ENCODE assay signal across 8 mouse cellular contexts in genomic region chr4:118409142-118409900, GRCm38 (mm10). TPM values are rescaled to one million over a fixed set of nuclear protein-coding genes. Genes with fewer than 3 reads are reported as not detected.
A peak's percentile ranks its signal among the peaks of the same experiment; 100 is the strongest.
DNase-seq lines count a peak whose midpoint lies in the region; ATAC-seq lines count a peak whose summit lies in the region.

Szt2 (minus strand) TSS chr4:118409273.
Med8 (plus strand) TSS chr4:118409337.

- H3K27ac ChIP-seq in heart, embryonic 13.5 days (replicated peaks) = peak within 1 kb of the TSS; percentile 70
- H3K27ac ChIP-seq in liver, embryonic 12.5 days = peak within 1 kb of the TSS; percentile 79
- H3K27ac ChIP-seq in stomach, embryonic 15.5 days = peak within 1 kb of the TSS; percentile 72; the same call in 1 of the 2 replicates

- H3K4me3 ChIP-seq in heart, embryonic 13.5 days = peak within 1 kb of the TSS; percentile 80
- H3K4me3 ChIP-seq in liver, embryonic 12.5 days = peak within 1 kb of the TSS; percentile 93
- H3K4me3 ChIP-seq in stomach, embryonic 15.5 days (replicated peaks) = peak within 1 kb of the TSS; percentile 67

- ATAC-seq in erythroid progenitor cell, adult 5-6 weeks (replicated peaks; ENCODE audit: low FRiP score, poor library complexity, severe bottlenecking) = peak; percentile 100
- ATAC-seq in heart, embryonic 13.5 days (ENCODE audit: extremely low read depth, insufficient number of reproducible peaks, low FRiP score, low TSS enrichment) = peak; percentile 91
- peak; percentile 97 for ATAC-seq in liver, embryonic 12.5 days
- peak; percentile 92 for ATAC-seq in stomach, embryonic 15.5 days (ENCODE audit: insufficient read depth, low FRiP score, low read depth)

- H3K27me3 ChIP-seq in heart, embryonic 13.5 days (replicated peaks) = no peaks in the 10 kb centered on the region
- no peaks in the 10 kb centered on the region for H3K27me3 ChIP-seq in liver, embryonic 12.5 days (replicated peaks)
- H3K27me3 ChIP-seq in stomach, embryonic 15.5 days (replicated peaks) = no peaks in the 10 kb centered on the region

- H3K9ac ChIP-seq in heart, embryonic 13.5 days = peak within 1 kb of the TSS; percentile 94
- H3K9ac ChIP-seq in liver, embryonic 12.5 days = peak within 1 kb of the TSS; percentile 90
- H3K9ac ChIP-seq in stomach, embryonic 15.5 days = peak within 1 kb of the TSS; percentile 48

- peak within 1 kb of the TSS; percentile 91 for H3K4me2 ChIP-seq in heart, embryonic 13.5 days
- peak within 1 kb of the TSS; percentile 85 for H3K4me2 ChIP-seq in liver, embryonic 12.5 days
- peak within 1 kb of the TSS; percentile 65 for H3K4me2 ChIP-seq in stomach, embryonic 15.5 days

- under 1% methylated on average over 51 of the region's 53 CpGs for WGBS in heart, embryonic 13.5 days
- under 1% methylated on average over 51 of the region's 53 CpGs for WGBS in liver, embryonic 12.5 days (ENCODE audit: insufficient replicate concordance)
- under 1% methylated on average over 53 of the region's 53 CpGs for WGBS in stomach, embryonic 15.5 days

- H3K9me3 ChIP-seq in heart, embryonic 13.5 days = no peaks in the 10 kb centered on the region
- H3K9me3 ChIP-seq in liver, embryonic 12.5 days (replicated peaks) = no peaks in the 10 kb centered on the region
- H3K9me3 ChIP-seq in stomach, embryonic 15.5 days = no peaks in the 10 kb centered on the region

- DNase-seq in CD4-positive helper T cell, adult 2 months (ENCODE audit: low read depth, low spot score) = peak; percentile 95
- DNase-seq in brain, embryonic 18.5 days (ENCODE audit: low read depth, low spot score) = peak; percentile 80
- peak; percentile 94 for DNase-seq in kidney, postnatal 10 days
- DNase-seq in natural killer cell, adult 2 months (ENCODE audit: low spot score in 2 of 2) = peak; percentile 93

- H3K36me3 ChIP-seq in heart, embryonic 13.5 days = peaks cover 53% of the 10 kb centered on the region
- peaks cover 57% of the 10 kb centered on the region for H3K36me3 ChIP-seq in liver, embryonic 12.5 days
- H3K36me3 ChIP-seq in stomach, embryonic 15.5 days = peaks cover 21% of the 10 kb centered on the region

- peaks cover 21% of the 10 kb centered on the region for H3K4me1 ChIP-seq in heart, embryonic 13.5 days
- peaks cover 32% of the 10 kb centered on the region for H3K4me1 ChIP-seq in liver, embryonic 12.5 days
- H3K4me1 ChIP-seq in stomach, embryonic 15.5 days = peaks cover 13% of the 10 kb centered on the region

RNA-seq across cellular contexts. Expression of gene Szt2, which starts in this region (rescaled TPM):
- total RNA-seq in erythroid progenitor cell, adult 5-6 weeks (2015; ENCODE audit: low replicate concordance) = 36.9 and 44.3 TPM in 2 replicates
- total RNA-seq in erythroid progenitor cell, adult 5-6 weeks (2017; ENCODE audit: low replicate concordance) = 18.2 and 33.9 TPM in 2 replicates
- 4.1 and 4.4 TPM in 2 replicates for polyA plus RNA-seq in heart, embryonic 13.5 days (2015; fragmentation: Nextera tagmentation; extraction: Ambion mirVana)
- polyA plus RNA-seq in liver, embryonic 12.5 days (2016; fragmentation: Nextera tagmentation; extraction: Ambion mirVana) = 4.8 and 4.9 TPM in 2 replicates
- 4.8 and 7.0 TPM in 2 replicates for polyA plus RNA-seq in stomach, embryonic 15.5 days (2015; fragmentation: Nextera tagmentation; extraction: Ambion mirVana)

RNA-seq across cellular contexts. Expression of gene Med8, which starts in this region (rescaled TPM):
- 62.7 and 72.5 TPM in 2 replicates for total RNA-seq in erythroid progenitor cell, adult 5-6 weeks (2015; ENCODE audit: low replicate concordance)
- total RNA-seq in erythroid progenitor cell, adult 5-6 weeks (2017; ENCODE audit: low replicate concordance) = 63.6 and 68.4 TPM in 2 replicates
- 73.2 and 81.3 TPM in 2 replicates for polyA plus RNA-seq in heart, embryonic 13.5 days (2015; fragmentation: Nextera tagmentation; extraction: Ambion mirVana)
- polyA plus RNA-seq in liver, embryonic 12.5 days (2016; fragmentation: Nextera tagmentation; extraction: Ambion mirVana) = 105 and 109 TPM in 2 replicates
- polyA plus RNA-seq in stomach, embryonic 15.5 days (2015; fragmentation: Nextera tagmentation; extraction: Ambion mirVana) = 99.8 and 101 TPM in 2 replicates

Comparison
In these comparisons a context has a peak if more than half of its experiments do, and no peak if none do; other contexts are left out.
1. Peak in every context shown above with its lines: DNase-seq, ATAC-seq, H3K4me3 ChIP-seq and H3K27ac ChIP-seq.